Mouse (Mus musculus) brain, embryonic 14.5 days (tissue): ENCODE data around the gene Dctn2. TPM values are rescaled to one million over a fixed set of nuclear protein-coding genes. Genes with fewer than 3 reads are reported as not detected.
A peak's percentile ranks its signal among the peaks of the same experiment; 100 is the strongest.
"Not testable (repeated sequence)": the region's sequence is repeated elsewhere in the genome, so short reads cannot be mapped to it uniquely, and the experiment has no call there.

Experiments used
- DNase-seq: peaks from one replicate; pipeline ENCODE4 v3.0.0-alpha.2; 2011; ENCODE audit warnings: low read depth
- CTCF ChIP-seq: fragments of 200-500 bp; IDR thresholded peaks from 2 replicates; pipeline ENCODE4 v1.5.1; 2012; ENCODE audit warnings: inconsistent platforms, mild to moderate bottlenecking, moderate library complexity, borderline replicate concordance; ENCODE audit not compliant: insufficient read depth, insufficient read length; ENCODE audit errors: extremely low read depth
- POLR2A ChIP-seq: fragments of 200-500 bp; IDR thresholded peaks from 2 replicates; pipeline ENCODE4 v1.6.1; 2012; ENCODE audit warnings: mild to moderate bottlenecking, inconsistent platforms, borderline replicate concordance; ENCODE audit not compliant: poor library complexity, insufficient read depth, insufficient read length, severe bottlenecking; ENCODE audit errors: extremely low read depth
- polyA plus RNA-seq: library from polyadenylated mRNA; depleted of rRNA; stranded (reverse); fragments of >200 nt; gene quantifications from 2 replicates; pipeline ENCODE4 v1.2.3, GENCODE M21; 2012

The Dctn2 gene
- polyA plus RNA-seq, 1 experiment: 326 TPM

GRCm38 (mm10) chr10:127303136-127303535 is 37.0 kb downstream of the Dctn2 start:
- DNase-seq: no peak
- TF ChIP-seq POLR2A (no peak), CTCF (no peak)

- DNase-seq: not testable (repeated sequence)
These were observed 43.0 kb downstream of the Dctn2 start for GRCm38 (mm10) chr10:127309167-127309566.

GRCm38 (mm10) chr10:127310523-127311475 is 44.6 kb downstream of the Dctn2 start:
- no peak for DNase-seq
- TF ChIP-seq CTCF (no peak), POLR2A (no peak)

GRCm38 (mm10) chr10:127311476-127312355 is 45.5 kb downstream of the Dctn2 start, which contains the start of gene Mars:
Gene Mars, minus strand, starts transcription at chr10:127311786.
- peak; percentile 98 for DNase-seq
- TF ChIP-seq POLR2A: peak; percentile 29; the same call in 1 of the 2 replicates
- no peak for TF ChIP-seq CTCF

- peak; percentile 93 for DNase-seq
- TF ChIP-seq CTCF: peak; percentile 89
- TF ChIP-seq POLR2A: no peak
These were observed 46.1 kb downstream of the Dctn2 start for GRCm38 (mm10) chr10:127312356-127312676.

GRCm38 (mm10) chr10:127312858-127313257 is 46.7 kb downstream of the Dctn2 start:
- DNase-seq: no peak
- TF ChIP-seq CTCF (no peak), POLR2A (no peak)

GRCm38 (mm10) chr10:127313516-127313915 is 47.3 kb downstream of the Dctn2 start:
- not testable (repeated sequence) for DNase-seq

- DNase-seq: not testable (repeated sequence)
These were observed 48.8 kb downstream of the Dctn2 start for GRCm38 (mm10) chr10:127314950-127315349.

GRCm38 (mm10) chr10:127317277-127317676 is 51.1 kb downstream of the Dctn2 start:
- no peak for DNase-seq
- TF ChIP-seq POLR2A (no peak), CTCF (no peak)

GRCm38 (mm10) chr10:127318009-127318408 is 51.8 kb downstream of the Dctn2 start:
- DNase-seq: no peak
- TF ChIP-seq CTCF: no peak
- no peak for TF ChIP-seq POLR2A

GRCm38 (mm10) chr10:127319969-127320368 is 53.8 kb downstream of the Dctn2 start:
- no peak for DNase-seq
- TF ChIP-seq POLR2A: no peak
- no peak for TF ChIP-seq CTCF

GRCm38 (mm10) chr10:127321621-127322020 is 55.5 kb downstream of the Dctn2 start, which contains the start of gene Arhgap9:
Gene Arhgap9, plus strand, starts transcription at chr10:127321964.
- no peak for DNase-seq
- TF ChIP-seq POLR2A (no peak), CTCF (no peak)
